Mouse (Mus musculus) kidney, embryonic 16.5 days (tissue): ENCODE measurements around the gene Phf12. TPM values are rescaled to one million over a fixed set of nuclear protein-coding genes. Genes with fewer than 3 reads are reported as not detected.

Experiments used
- ATAC-seq: fragments of 200-750 bp; cut with Nextera tagmentation; 2 replicates; pipeline ENCODE4 v1.8.0; 2017; ENCODE audit warnings: moderate TSS enrichment; ENCODE audit not compliant: low FRiP score, low TSS enrichment
- H3K27ac ChIP-seq: fragments of 300-500 bp; sonication (generic); 2 replicates; pipeline ENCODE4 v1.5.1; 2014; ENCODE audit warnings: low read length
- H3K27me3 ChIP-seq: fragments of 300-500 bp; sonication (generic); 2 replicates; pipeline ENCODE4 v1.6.1; 2014; ENCODE audit warnings: low read length, control low read depth, mixed read lengths; ENCODE audit not compliant: insufficient read depth
- H3K36me3 ChIP-seq: fragments of 300-500 bp; sonication (generic); 2 replicates; pipeline ENCODE4 v1.6.1; 2014; ENCODE audit warnings: low read length, control low read depth, mixed read lengths; ENCODE audit not compliant: insufficient read depth
- H3K4me1 ChIP-seq: fragments of 300-500 bp; sonication (generic); 2 replicates; pipeline ENCODE4 v1.6.1; 2014; ENCODE audit warnings: low read length, control low read depth, mixed read lengths; ENCODE audit not compliant: insufficient read depth
- H3K4me2 ChIP-seq: fragments of 300-500 bp; sonication (generic); replicated peaks from 2 replicates; pipeline ENCODE4 v1.6.1; 2014; ENCODE audit warnings: low read depth, low read length
- H3K4me3 ChIP-seq: fragments of 300-500 bp; sonication (generic); 2 replicates; pipeline ENCODE4 v1.5.1; 2014; ENCODE audit warnings: mild to moderate bottlenecking, low read length
- H3K9ac ChIP-seq: fragments of 300-500 bp; sonication (generic); replicated peaks from 2 replicates; pipeline ENCODE4 v1.6.1; 2014; ENCODE audit warnings: low read length
- H3K9me3 ChIP-seq: fragments of 300-500 bp; sonication (generic); 2 replicates; pipeline ENCODE4 v1.6.1; 2016; ENCODE audit warnings: low read length, control low read depth
- WGBS: fragments of 180-500 bp; shearing (Covaris S2); extraction: QIAGEN DNeasy Blood & Tissue Kit; methylation state at CpG from one replicate; pipeline ENCODE4 v1.1.7; 2014; 5-methylcytosine and 5-hydroxymethylcytosine counted together
- polyA plus RNA-seq: library from polyadenylated mRNA; unstranded; fragments of >200 nt; fragmentation: Nextera tagmentation; extraction: Ambion mirVana; gene quantifications from 2 replicates; pipeline ENCODE4 v1.2.1, GENCODE M21; 2015

Phf12 gene
- polyA plus RNA-seq, 1 experiment from 2014 or later: 15.9 TPM

DNA sequence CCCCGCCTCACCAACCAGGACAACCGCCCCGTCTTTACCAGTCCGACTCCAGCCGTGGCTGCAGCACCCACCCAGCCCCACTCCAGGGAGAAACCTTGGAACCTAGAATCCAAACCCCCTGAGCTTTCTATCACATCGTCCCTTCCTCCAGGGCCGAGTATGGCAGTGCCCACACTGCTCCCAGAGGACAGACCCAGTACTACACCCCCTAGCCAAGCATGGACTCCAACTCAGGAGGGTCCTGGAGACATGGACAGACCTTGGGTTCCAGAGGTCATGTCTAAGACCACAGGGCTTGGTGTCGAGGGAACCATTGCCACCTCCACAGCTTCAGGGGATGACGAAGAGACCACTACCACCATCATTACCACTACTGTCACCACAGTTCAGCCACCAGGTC lies 28.9 kb upstream of the Phf12 start:
- 36% methylated on average over 9 of the region's 9 CpGs for WGBS
- no peak for ATAC-seq
- H3K27me3 ChIP-seq: peaks cover 44% of the 10 kb centered on the region

DNA sequence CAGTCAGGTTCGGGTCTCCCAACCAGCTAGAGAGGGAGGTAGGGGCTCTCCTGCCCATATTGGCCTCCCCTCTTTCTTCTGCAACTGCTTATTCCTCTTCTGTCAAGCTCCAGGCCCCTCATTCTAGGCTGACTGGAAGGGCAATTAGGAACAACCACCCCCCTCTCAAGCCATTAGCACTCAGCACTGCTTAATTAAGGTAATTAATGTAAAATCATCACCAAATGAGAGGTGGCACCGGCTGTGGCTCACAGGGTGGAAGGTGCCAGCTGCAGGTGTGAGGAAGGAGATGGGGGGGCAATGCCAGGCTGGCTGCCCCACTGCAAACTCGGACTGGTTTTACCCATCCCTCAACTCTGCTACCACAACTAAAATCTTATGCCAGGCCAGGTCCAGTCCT lies 26.1 kb upstream of the Phf12 start:
- Histone ChIP-seq H3K4me2 (no peak overlapping the region), H3K27me3 (peaks cover 35% of the 10 kb centered on the region), H3K9me3 (no peaks in the 10 kb centered on the region), H3K9ac (no peak overlapping the region), H3K27ac (no peak overlapping the region), H3K36me3 (no peaks in the 10 kb centered on the region), H3K4me1 (no peaks in the 10 kb centered on the region), H3K4me3 (no peak overlapping the region)
- ATAC-seq: no peak
- 52% methylated on average over 3 of the region's 3 CpGs for WGBS

More for the DNA sequence above, 28.9 kb upstream of the Phf12 start:
- Histone ChIP-seq H3K27ac (no peak overlapping the region), H3K4me2 (no peak overlapping the region), H3K9me3 (no peaks in the 10 kb centered on the region), H3K36me3 (no peaks in the 10 kb centered on the region), H3K9ac (no peak overlapping the region), H3K4me1 (no peaks in the 10 kb centered on the region), H3K4me3 (no peak overlapping the region)

DNA sequence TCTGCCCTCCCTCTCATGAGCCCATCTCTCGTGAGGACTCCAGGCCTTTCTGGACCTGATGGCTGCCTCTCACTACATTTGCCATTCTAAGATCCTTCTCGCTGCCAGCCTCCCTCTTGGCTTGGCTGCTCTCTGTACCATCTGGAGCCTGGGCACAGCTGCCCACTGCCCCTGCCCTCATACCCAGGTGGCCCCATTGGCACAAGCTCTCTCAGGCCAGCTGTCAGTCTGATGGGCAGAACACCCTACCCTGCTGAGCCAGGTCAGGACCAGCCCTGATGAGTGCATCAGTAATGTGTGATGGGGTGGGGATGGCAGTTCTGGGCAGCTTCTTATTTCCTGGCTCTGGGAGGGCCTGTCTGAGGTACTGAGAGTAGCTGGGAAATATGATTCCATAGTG lies 24.3 kb upstream of the Phf12 start:
- no peak overlapping the region for H3K27ac ChIP-seq
- peaks cover 25% of the 10 kb centered on the region for H3K27me3 ChIP-seq
- 88% methylated on average over 2 of the region's 2 CpGs for WGBS
- H3K4me1 ChIP-seq: no peaks in the 10 kb centered on the region
- no peaks in the 10 kb centered on the region for H3K9me3 ChIP-seq
- no peak overlapping the region for H3K4me3 ChIP-seq
- H3K4me2 ChIP-seq: no peak overlapping the region
- H3K9ac ChIP-seq: no peak overlapping the region
- ATAC-seq: no peak
- H3K36me3 ChIP-seq: no peaks in the 10 kb centered on the region

DNA sequence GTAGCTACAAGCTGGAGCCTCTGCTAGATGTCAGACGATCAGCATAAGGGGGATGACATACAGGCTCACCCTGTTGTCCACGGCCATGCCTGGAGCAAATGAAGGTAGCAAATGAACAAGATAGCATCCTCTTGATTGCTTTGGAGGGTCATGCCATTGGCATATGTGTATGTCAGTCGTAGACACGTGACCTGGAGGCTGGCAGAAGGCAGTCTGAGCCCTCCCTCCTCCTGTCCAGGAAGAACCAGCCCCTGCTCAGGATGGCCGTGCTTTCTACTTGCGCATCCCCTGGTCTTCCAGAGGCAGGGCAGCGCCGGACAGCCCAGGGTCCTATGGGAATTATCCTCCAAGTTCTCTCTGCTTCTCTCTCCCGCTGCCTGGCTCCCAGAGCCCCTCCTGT lies 23.6 kb upstream of the Phf12 start:
- Histone ChIP-seq H3K9ac (no peak overlapping the region), H3K27me3 (peaks cover 24% of the 10 kb centered on the region), H3K36me3 (no peaks in the 10 kb centered on the region), H3K4me3 (no peak overlapping the region), H3K4me2 (no peak overlapping the region), H3K27ac (no peak overlapping the region), H3K4me1 (no peaks in the 10 kb centered on the region), H3K9me3 (no peaks in the 10 kb centered on the region)
- ATAC-seq: no peak
- WGBS: 69% methylated on average over 9 of the region's 9 CpGs

DNA sequence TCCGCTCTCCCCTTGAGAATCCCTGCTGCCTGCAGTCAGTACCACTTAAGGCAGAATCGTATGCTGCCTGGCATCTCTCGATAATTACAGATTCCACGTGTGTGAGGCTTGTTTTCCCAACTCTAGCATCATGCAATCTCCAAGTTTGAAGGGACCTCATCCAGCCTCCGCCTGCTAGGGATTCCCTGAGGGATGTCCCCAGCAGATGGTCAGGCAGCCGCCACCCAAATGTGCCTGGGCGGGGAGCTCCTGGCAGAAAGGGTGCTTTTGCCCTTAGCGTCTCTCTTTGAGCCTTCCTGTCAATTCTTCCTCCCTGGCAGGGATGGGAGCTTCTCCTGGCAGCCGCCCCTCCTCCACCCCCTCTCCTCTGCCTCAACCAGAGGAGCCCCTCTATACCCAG lies 22.4 kb upstream of the Phf12 start:
- no peak overlapping the region for H3K9ac ChIP-seq
- no peak overlapping the region for H3K4me3 ChIP-seq
- ATAC-seq: no peak
- H3K4me2 ChIP-seq: no peak overlapping the region
- no peak overlapping the region for H3K27ac ChIP-seq
- H3K9me3 ChIP-seq: no peaks in the 10 kb centered on the region
- WGBS: 47% methylated on average over 9 of the region's 9 CpGs
- no peaks in the 10 kb centered on the region for H3K36me3 ChIP-seq
- peaks cover 5% of the 10 kb centered on the region; the same call in 1 of the 2 replicates for H3K4me1 ChIP-seq
- peaks cover 22% of the 10 kb centered on the region for H3K27me3 ChIP-seq

DNA sequence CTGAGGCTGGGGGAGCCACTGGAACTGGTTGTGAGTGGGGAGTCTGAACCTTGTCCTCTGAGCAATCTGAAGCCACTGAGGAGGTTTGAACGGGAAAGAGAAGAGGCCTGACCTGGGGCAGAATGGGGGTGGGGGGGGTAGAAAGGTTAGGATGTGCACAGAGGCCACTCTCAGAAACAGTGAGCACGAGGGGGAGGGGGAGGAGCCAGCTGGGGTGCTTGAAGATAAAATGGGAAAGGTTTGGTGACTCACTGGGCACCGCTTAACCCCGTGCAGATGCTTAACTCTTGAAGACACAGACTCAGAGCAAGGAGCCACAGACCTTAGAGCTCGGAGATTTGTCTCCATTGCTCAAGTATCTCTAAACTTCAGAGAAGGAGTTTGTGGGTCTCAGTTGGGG lies 21.7 kb upstream of the Phf12 start:
- Histone ChIP-seq H3K4me2 (no peak overlapping the region), H3K36me3 (no peaks in the 10 kb centered on the region), H3K9ac (no peak overlapping the region), H3K27me3 (peaks cover 25% of the 10 kb centered on the region), H3K9me3 (no peaks in the 10 kb centered on the region), H3K4me3 (no peak overlapping the region), H3K4me1 (peaks cover 10% of the 10 kb centered on the region), H3K27ac (no peak overlapping the region)
- no peak for ATAC-seq
- WGBS: 42% methylated on average over 5 of the region's 5 CpGs

DNA sequence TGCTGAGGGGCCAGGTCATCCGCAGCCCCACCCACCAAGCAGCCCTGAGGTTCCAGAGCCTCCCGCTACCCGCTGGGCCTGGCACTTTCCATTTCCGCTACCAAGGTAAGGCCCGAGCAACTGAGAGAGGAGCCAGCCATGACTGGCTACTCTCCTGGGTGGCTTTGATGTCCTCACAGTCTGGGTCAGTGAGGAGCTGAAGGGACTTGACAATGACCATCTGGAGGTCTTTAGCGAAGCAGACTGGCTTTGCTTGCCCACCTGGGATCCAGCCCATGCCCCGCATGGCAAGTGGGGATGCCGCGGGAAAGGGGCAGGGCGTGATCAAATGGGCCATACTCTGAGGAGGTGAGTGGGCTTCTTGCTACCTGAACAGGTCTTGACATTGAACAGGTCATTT lies 19.6 kb upstream of the Phf12 start:
- H3K4me2 ChIP-seq: no peak overlapping the region
- peaks cover 25% of the 10 kb centered on the region for H3K27me3 ChIP-seq
- no peak overlapping the region for H3K9ac ChIP-seq
- H3K9me3 ChIP-seq: no peaks in the 10 kb centered on the region
- no peak overlapping the region for H3K4me3 ChIP-seq
- no peak for ATAC-seq
- H3K27ac ChIP-seq: no peak overlapping the region
- 81% methylated on average over 10 of the region's 10 CpGs for WGBS
- H3K36me3 ChIP-seq: no peaks in the 10 kb centered on the region
- H3K4me1 ChIP-seq: peaks cover 11% of the 10 kb centered on the region

DNA sequence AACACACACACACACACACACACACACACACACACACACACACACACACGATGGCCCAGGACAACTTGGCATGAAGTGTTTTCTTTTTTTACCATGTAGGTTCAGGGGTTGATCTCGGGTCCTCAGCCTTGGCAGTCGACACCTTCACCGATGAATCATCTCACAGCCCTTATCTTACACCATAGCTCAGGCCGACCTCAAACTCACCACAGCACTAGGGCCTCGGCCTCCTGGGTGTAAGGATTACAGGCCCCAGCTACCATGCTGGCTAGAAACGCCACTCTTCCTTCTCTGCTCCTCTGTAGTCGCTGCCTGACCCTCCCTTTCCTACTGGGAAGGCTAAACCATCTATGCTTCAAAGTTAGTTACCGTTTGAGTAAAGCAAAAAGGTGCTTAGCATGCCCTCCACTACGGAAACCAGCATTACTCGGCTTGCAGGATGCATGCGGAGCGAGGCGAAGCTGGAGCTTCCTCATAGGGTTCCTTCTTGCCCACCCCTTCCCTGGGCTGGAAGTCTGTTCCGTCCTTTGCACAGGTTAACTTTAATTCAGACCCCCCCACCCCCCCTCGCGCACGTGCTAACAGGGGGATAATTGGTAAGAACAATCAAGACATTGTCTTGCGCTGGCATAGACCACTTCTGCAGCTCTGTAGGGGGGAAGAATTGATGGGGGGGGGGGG lies 18.0 kb upstream of the Phf12 start:
- Histone ChIP-seq H3K9me3 (no peaks in the 10 kb centered on the region), H3K4me2 (no peak overlapping the region), H3K4me1 (peaks cover 11% of the 10 kb centered on the region), H3K4me3 (no peak overlapping the region), H3K9ac (no peak overlapping the region), H3K27ac (no peak overlapping the region), H3K27me3 (peaks cover 14% of the 10 kb centered on the region), H3K36me3 (no peaks in the 10 kb centered on the region)
- 25% methylated on average over 19 of the region's 19 CpGs for WGBS
- ATAC-seq: no peak

DNA sequence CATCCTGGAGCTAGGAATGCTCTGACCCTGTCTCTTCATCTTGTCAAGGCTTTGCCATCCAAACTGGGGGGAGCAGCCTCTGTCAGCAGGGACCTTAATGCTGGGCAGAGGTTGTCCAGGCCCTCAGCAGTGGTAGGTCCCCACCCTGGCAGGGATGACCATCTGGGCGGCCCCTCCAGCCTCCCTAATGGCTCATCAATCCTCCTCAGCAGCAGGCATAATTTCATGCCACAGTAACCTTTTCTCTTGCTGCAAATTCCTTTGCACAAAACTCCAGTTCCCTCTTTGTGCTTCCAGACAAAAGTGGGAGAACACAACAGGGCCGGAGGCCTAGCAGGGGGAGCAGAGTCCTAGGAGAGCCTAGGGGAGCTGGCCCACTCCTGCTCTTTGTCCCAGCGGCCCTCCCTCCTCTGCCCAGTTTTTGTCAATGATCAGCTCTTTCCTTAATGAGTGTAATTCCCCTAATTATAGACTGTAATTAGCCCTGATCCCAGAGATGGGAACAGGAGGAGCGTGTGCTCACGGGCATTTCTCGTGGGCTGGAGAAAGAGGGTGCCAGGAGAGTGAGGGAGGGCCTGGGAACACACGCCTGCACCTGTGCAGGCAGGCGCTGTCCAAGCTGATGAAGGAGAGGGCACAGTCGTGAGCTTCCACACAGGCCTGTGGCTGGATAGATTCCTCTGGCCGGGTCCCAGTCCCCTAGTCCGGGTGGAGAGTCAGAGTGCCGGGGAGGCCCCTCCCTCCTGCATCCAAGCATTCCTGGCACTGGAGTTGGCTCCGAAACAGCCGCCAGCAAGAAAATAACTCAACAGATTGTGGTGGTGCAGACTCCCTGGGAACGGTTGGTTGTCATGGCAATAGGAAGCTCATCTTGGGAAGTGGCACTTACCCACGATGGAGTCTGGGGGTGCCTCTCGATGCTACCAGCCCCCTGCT lies 17.2 kb upstream of the Phf12 start:
- WGBS: 15% methylated on average over 17 of the region's 17 CpGs
- no peak for ATAC-seq
- Histone ChIP-seq H3K36me3 (no peaks in the 10 kb centered on the region), H3K9ac (no peak overlapping the region), H3K4me3 (no peak overlapping the region), H3K27ac (no peak overlapping the region), H3K27me3 (peaks cover 11% of the 10 kb centered on the region), H3K9me3 (no peaks in the 10 kb centered on the region), H3K4me2 (no peak overlapping the region), H3K4me1 (peaks cover 11% of the 10 kb centered on the region)

DNA sequence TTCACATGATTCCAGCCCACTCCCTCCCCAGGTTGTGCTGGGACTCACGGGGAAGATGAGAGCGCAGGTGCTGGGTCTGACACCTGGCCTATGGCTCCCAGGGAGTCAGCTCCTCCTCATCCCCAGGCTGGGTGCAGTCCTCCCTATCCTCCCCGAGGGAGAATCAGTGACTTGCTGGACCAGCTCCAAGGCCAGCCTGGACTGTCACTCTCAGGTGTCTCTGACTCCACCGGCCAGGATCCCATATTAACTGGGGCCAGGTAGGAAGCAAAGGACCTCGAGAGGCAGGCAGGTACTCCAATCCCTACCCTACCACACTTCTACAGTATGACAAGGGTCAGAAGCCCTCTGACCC lies 16.5 kb upstream of the Phf12 start:
- 48% methylated on average over 5 of the region's 5 CpGs for WGBS
- H3K9me3 ChIP-seq: no peaks in the 10 kb centered on the region
- no peak overlapping the region for H3K9ac ChIP-seq
- H3K27me3 ChIP-seq: peaks cover 8% of the 10 kb centered on the region
- H3K4me2 ChIP-seq: no peak overlapping the region
- no peak overlapping the region for H3K4me3 ChIP-seq
- H3K36me3 ChIP-seq: no peaks in the 10 kb centered on the region
- no peak overlapping the region for H3K27ac ChIP-seq
- peaks cover 11% of the 10 kb centered on the region for H3K4me1 ChIP-seq
- no peak for ATAC-seq
